Mouse (Mus musculus) brain, embryonic 14.5 days (tissue): ENCODE results near the gene Apob. TPM values are rescaled to one million over a fixed set of nuclear protein-coding genes. Genes with fewer than 3 reads are reported as not detected.

ENCODE experiments used
- DNase-seq: peaks from one replicate; pipeline ENCODE4 v3.0.0-alpha.2; 2011; ENCODE audit warnings: low read depth
- CTCF ChIP-seq: fragments of 200-500 bp; IDR thresholded peaks from 2 replicates; pipeline ENCODE4 v1.5.1; 2012; ENCODE audit warnings: inconsistent platforms, mild to moderate bottlenecking, moderate library complexity, borderline replicate concordance; ENCODE audit not compliant: insufficient read depth, insufficient read length; ENCODE audit errors: extremely low read depth
- POLR2A ChIP-seq: fragments of 200-500 bp; IDR thresholded peaks from 2 replicates; pipeline ENCODE4 v1.6.1; 2012; ENCODE audit warnings: mild to moderate bottlenecking, inconsistent platforms, borderline replicate concordance; ENCODE audit not compliant: poor library complexity, insufficient read depth, insufficient read length, severe bottlenecking; ENCODE audit errors: extremely low read depth
- polyA plus RNA-seq: library from polyadenylated mRNA; depleted of rRNA; stranded (reverse); fragments of >200 nt; gene quantifications from 2 replicates; pipeline ENCODE4 v1.2.3, GENCODE M21; 2012; rRNA removed

The Apob gene
- 0.31 and 0.35 TPM in 2 replicates for polyA plus RNA-seq

- TF ChIP-seq POLR2A (no peak), CTCF (no peak)
- DNase-seq, result no peak
Measured at GRCm38 (mm10) chr12:7977466-7978189, at the start of gene Apob. Gene Apob, plus strand, starts transcription at chr12:7977648.

- no peak for DNase-seq
- TF ChIP-seq CTCF (no peak), POLR2A (no peak)
Measured at GRCm38 (mm10) chr12:7932405-7932920, 45.0 kb upstream of the Apob start.

DNA sequence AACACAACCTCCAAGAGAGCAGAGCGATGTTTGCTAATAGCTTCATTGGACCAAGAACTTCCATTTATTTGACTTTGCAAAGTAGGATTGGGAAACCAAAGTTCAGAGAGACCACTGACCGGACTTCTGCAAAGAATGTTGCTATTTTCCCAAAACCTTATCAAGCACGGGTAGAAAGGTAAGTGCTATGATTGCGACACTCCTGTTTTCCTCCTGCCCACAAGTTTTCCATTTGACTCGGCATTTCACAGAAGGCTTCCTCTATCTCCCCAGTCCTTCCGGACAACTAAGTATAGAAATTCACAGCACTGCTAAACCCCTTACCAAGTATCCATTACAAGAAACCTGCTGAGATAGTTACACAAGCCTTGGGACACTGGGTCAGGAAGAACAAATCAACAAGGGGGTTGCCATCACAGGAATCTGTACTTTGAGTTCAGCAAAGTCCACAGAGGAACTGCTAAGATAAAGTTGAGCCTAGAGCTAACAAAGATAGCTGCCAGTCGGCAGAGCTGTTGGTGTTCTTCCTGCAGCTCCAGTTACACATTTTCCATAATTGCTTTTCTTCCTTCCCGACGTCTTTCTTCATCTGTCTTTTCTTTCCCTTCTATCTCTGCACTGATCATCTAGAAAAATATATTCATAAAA, 27.2 kb upstream of the Apob start:
- DNase-seq, result no peak
- no peak for TF ChIP-seq CTCF
- no peak for TF ChIP-seq POLR2A

- DNase-seq, result no peak
- no peak for TF ChIP-seq POLR2A
- TF ChIP-seq CTCF, result no peak
Measured at GRCm38 (mm10) chr12:7958851-7959250, 18.6 kb upstream of the Apob start.

GRCm38 (mm10) chr12:7959310-7959918, 18.0 kb upstream of the Apob start:
- DNase-seq, result peak; percentile 76

DNA sequence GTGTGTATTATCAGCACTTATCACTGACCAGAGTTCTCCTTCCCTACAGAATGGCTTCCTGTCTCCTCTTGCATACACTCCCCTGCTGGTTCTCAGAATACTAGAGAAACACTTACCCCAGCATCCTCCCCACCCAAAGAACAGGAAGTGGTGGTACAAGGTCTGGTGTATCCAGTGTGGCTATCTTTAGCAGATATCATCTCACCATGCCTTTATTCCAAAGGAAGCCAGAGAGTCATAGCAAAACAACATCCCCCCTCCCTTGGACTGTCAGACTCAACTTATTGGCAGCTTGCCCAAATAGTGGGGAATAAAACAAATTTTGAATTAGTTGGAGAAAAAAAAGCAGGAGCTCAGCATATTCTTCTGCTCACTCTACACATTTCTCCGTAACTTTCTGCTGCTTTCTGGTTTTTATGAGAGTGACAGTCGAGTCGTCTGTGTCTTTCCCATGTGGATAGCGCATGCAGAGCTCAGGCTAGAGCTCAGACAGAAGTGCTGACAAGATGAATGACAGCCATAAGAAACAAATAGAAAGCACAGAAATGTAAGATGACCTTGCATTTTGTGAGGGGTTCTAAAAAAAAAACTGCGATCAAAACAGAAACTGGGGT, 15.0 kb upstream of the Apob start:
- TF ChIP-seq CTCF (no peak), POLR2A (no peak)
- peak; percentile 45 for DNase-seq

More at GRCm38 (mm10) chr12:7959310-7959918, 18.0 kb upstream of the Apob start:
- TF ChIP-seq CTCF (no peak), POLR2A (no peak)

GRCm38 (mm10) chr12:7967221-7967620, 10.2 kb upstream of the Apob start:
- TF ChIP-seq CTCF, result no peak
- no peak for TF ChIP-seq POLR2A
- no peak for DNase-seq

GRCm38 (mm10) chr12:7970301-7970700, 7.1 kb upstream of the Apob start:
- no peak for DNase-seq
- TF ChIP-seq POLR2A (no peak), CTCF (no peak)

DNA sequence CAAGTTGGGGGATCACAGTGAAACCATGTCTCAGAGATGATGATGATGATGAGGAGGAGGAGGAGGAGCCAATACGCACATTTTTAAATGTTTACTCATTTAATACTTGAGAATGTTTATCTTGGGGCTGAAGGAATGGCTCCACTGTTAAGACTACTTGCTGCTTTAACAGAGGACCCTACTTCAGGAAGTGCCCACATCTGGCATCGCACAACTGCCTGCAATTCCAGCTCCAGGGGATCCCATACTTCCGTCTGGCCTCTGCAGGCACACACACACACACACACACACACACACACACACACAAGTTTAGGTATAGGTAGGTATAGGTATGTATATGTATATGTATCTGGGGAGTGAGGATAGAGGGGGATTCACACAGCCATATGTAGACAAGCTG, 6.6 kb upstream of the Apob start:
- no peak for DNase-seq
- TF ChIP-seq POLR2A (no peak), CTCF (no peak)

DNA sequence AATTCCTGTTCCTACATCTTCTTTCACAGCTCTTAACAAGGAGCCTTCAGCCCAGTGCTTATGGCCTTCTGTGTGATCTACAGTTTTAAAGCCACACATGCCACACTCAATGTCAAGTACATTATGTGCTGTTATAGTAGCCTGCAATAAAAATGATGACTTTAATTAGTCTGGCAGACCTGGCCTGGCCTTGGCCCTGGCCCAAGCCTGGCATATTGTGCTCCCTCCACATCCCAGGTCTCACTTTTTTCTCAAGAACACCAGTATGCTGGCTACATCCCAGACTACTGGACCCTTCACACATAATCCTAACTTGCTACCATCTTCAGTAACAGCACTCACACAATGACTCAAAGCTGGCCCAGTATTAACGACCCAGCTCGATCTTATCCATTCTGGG, 5.7 kb upstream of the Apob start:
- DNase-seq, result peak; percentile 56
- no peak for TF ChIP-seq POLR2A
- no peak for TF ChIP-seq CTCF

DNA sequence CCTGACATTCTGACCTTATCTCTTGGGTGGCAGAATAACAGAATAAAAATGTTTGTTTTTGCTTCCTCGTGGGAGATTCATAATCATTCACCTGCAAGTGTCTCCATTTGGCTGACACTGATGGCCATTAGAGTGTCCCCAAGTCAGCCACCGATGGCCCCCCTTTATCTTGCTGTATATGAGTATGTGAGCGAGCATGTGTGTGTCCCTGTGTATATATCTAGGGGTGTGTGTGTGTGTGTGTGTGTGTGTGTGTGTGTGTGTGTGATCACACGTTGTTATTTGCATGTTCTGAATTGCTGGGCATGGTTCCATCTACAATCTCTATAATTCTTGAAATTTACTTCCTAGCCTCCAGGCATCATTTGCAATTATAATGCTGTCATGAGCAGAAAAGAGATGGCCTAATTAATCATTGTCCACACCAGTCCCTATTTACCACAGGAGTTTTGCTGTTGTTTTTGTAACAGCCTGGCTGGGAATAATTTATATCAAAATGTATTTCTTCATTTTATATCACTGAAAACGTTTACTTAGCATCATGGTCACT, 3.6 kb upstream of the Apob start:
- TF ChIP-seq CTCF, result no peak
- no peak for TF ChIP-seq POLR2A
- DNase-seq, result peak; percentile 82
